Mouse (Mus musculus) lung, embryonic 14.5 days (tissue): ENCODE results near the gene Adcy2. TPM values are rescaled to one million over a fixed set of nuclear protein-coding genes. Genes with fewer than 3 reads are reported as not detected.

Experiments
- ATAC-seq: fragments of 200-750 bp; cut with Nextera tagmentation; 2 replicates; pipeline ENCODE4 v1.8.0; 2017; ENCODE audit warnings: mild to moderate bottlenecking, moderate TSS enrichment, moderate library complexity; ENCODE audit not compliant: insufficient read depth
- DNase-seq: peaks from one replicate; pipeline ENCODE4 v3.0.0-alpha.2; 2015
- H3K27ac ChIP-seq: fragments of 300-500 bp; sonication (generic); 2 replicates; pipeline ENCODE4 v1.5.1; 2014; ENCODE audit warnings: low read depth, mild to moderate bottlenecking, moderate library complexity
- H3K27me3 ChIP-seq: fragments of 300-500 bp; sonication (generic); 2 replicates; pipeline ENCODE4 v1.6.1; 2014; ENCODE audit warnings: low read length, control low read depth; ENCODE audit not compliant: insufficient read depth
- H3K36me3 ChIP-seq: fragments of 300-500 bp; sonication (generic); 2 replicates; pipeline ENCODE4 v1.6.1; 2014; ENCODE audit warnings: control low read depth; ENCODE audit not compliant: insufficient read depth
- H3K4me1 ChIP-seq: fragments of 300-500 bp; sonication (generic); 2 replicates; pipeline ENCODE4 v1.6.1; 2014; ENCODE audit warnings: antibody characterized with exemption, control low read depth; ENCODE audit not compliant: insufficient read depth
- H3K4me2 ChIP-seq: fragments of 300-500 bp; sonication (generic); 2 replicates; pipeline ENCODE4 v1.6.1; 2014; ENCODE audit warnings: mild to moderate bottlenecking
- H3K4me3 ChIP-seq: fragments of 300-500 bp; sonication (generic); 2 replicates; pipeline ENCODE4 v1.5.1; 2014; ENCODE audit warnings: low read depth, low read length
- H3K9ac ChIP-seq: fragments of 300-500 bp; sonication (generic); 2 replicates; pipeline ENCODE4 v1.6.1; 2014
- H3K9me3 ChIP-seq: fragments of 300-500 bp; sonication (generic); 2 replicates; pipeline ENCODE4 v1.6.1; 2016; ENCODE audit warnings: low read depth, low read length, control low read depth
- CTCF ChIP-seq: IDR thresholded peaks from 2 replicates; pipeline ENCODE4 v1.5.1; 2016; ENCODE audit warnings: antibody characterized with exemption, low read depth
- WGBS: fragments of 180-500 bp; shearing (Covaris S2); extraction: QIAGEN DNeasy Blood & Tissue Kit; methylation state at CpG from one replicate; pipeline ENCODE4 v1.1.7; 2014; 5-methylcytosine and 5-hydroxymethylcytosine counted together
- polyA plus RNA-seq: library from polyadenylated mRNA; unstranded; fragments of >200 nt; fragmentation: Nextera tagmentation; extraction: Ambion mirVana; gene quantifications from 2 replicates; pipeline ENCODE4 v1.2.1, GENCODE M21; 2014

Adcy2 gene
- polyA plus RNA-seq, 1 experiment from 2014 or later, result 23.8 TPM

DNA sequence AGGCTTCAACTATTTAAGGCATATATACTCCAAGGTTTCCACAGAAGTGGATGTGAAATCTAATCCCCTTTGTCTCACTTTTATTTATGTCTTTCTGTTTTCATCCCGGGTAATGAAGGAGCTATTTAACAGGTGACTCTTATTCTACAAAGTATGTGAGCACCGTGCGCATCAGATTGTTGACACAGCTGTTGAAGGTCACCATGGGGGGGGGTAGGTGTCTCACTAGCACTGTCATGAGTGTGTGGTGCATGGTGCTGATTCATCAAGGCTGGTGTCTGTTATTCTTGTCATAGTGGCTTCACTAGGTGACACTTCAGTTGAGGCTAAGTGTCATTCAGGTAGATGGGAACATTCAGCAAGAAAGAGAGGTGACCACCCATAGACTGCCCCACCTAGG lies 234.7 kb downstream of the Adcy2 start:
- Histone ChIP-seq H3K27me3 (no peaks in the 10 kb centered on the region), H3K4me1 (no peaks in the 10 kb centered on the region), H3K27ac (no peak overlapping the region), H3K4me3 (no peak overlapping the region), H3K4me2 (no peak overlapping the region), H3K36me3 (no peaks in the 10 kb centered on the region), H3K9me3 (no peaks in the 10 kb centered on the region), H3K9ac (no peak overlapping the region)
- ATAC-seq, result no peak
- DNase-seq, result no peak
- WGBS, result 77% methylated on average over 3 of the region's 3 CpGs
- no peak for TF ChIP-seq CTCF

GRCm38 (mm10) chr13:68749801-68750200 lies 249.5 kb downstream of the Adcy2 start:
- Histone ChIP-seq H3K4me2 (no peak overlapping the region), H3K9me3 (no peaks in the 10 kb centered on the region)
- no peak for DNase-seq

GRCm38 (mm10) chr13:68749370-68749769 lies 250.0 kb downstream of the Adcy2 start:
- ATAC-seq (no peak), DNase-seq (no peak)
- Histone ChIP-seq H3K27ac (no peak overlapping the region), H3K4me2 (no peak overlapping the region), H3K4me3 (no peak overlapping the region), H3K9me3 (no peaks in the 10 kb centered on the region), H3K4me1 (no peaks in the 10 kb centered on the region), H3K9ac (no peak overlapping the region), H3K36me3 (no peaks in the 10 kb centered on the region), H3K27me3 (no peaks in the 10 kb centered on the region)
- no peak for TF ChIP-seq CTCF
- WGBS, result 88% methylated on average over 2 of the region's 2 CpGs

More at GRCm38 (mm10) chr13:68749801-68750200, 249.5 kb downstream of the Adcy2 start:
- Histone ChIP-seq H3K27me3 (no peaks in the 10 kb centered on the region), H3K4me3 (no peak overlapping the region), H3K27ac (no peak overlapping the region), H3K4me1 (no peaks in the 10 kb centered on the region), H3K36me3 (no peaks in the 10 kb centered on the region), H3K9ac (no peak overlapping the region)
- no peak for ATAC-seq
- TF ChIP-seq CTCF, result no peak
- 53% methylated on average over 9 of the region's 9 CpGs for WGBS

DNA sequence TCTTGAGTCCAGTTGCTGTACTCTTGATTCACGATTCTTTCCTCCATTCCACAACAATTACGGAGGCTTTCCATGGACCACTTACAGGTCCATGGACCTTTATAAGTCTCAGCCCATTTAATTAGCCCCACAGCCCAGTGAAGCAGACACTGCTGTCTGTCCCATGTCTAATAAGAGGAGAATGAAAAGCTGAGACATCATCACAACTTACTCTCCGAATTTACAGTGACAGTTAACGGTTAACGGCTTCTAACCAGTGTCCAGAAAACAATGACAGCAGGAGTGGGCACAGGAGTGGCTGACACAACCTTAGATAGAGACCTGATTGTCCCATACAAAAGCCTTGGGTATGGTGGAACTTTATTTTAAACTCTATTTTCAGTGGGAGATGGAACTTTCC lies 253.9 kb downstream of the Adcy2 start:
- ATAC-seq (no peak), DNase-seq (no peak)
- Histone ChIP-seq H3K4me1 (no peaks in the 10 kb centered on the region), H3K9ac (no peak overlapping the region), H3K4me2 (no peak overlapping the region), H3K27me3 (no peaks in the 10 kb centered on the region), H3K9me3 (no peaks in the 10 kb centered on the region), H3K27ac (no peak overlapping the region), H3K36me3 (no peaks in the 10 kb centered on the region), H3K4me3 (no peak overlapping the region)
- WGBS, result 92% methylated on average over 5 of the region's 5 CpGs
- TF ChIP-seq CTCF, result no peak

DNA sequence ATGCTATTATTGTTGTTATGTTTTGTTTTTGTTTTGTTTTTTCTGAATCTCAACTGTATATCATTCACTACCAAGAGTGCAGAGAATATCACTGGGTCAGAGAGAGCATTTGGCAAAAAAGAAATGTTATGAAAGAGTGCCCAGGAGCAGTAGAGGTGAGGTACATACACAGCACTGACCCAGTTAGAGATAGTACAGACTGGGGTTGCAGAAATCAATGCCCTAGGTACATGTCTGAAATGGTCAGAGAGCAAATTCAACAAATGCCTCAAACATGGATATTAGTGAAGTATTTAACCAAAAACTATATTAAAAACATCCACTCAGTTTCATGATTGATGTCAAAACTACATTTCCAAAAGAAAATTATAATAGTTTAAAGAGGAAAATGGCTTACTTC lies 286.7 kb downstream of the Adcy2 start:
- TF ChIP-seq CTCF, result no peak
- Histone ChIP-seq H3K27me3 (no peaks in the 10 kb centered on the region), H3K27ac (no peak overlapping the region), H3K4me1 (no peaks in the 10 kb centered on the region), H3K4me2 (no peak overlapping the region), H3K9ac (no peak overlapping the region), H3K9me3 (no peaks in the 10 kb centered on the region), H3K36me3 (peaks cover 5% of the 10 kb centered on the region), H3K4me3 (no peak overlapping the region)
- ATAC-seq (no peak), DNase-seq (no peak)

GRCm38 (mm10) chr13:68707296-68707747 lies 292.0 kb downstream of the Adcy2 start:
- WGBS, result 72% methylated on average over 6 of the region's 6 CpGs
- Histone ChIP-seq H3K4me1 (no peaks in the 10 kb centered on the region), H3K4me3 (no peak overlapping the region), H3K36me3 (peaks cover 3% of the 10 kb centered on the region), H3K4me2 (no peak overlapping the region), H3K9ac (no peak overlapping the region), H3K27ac (no peak overlapping the region), H3K27me3 (no peaks in the 10 kb centered on the region), H3K9me3 (no peaks in the 10 kb centered on the region)
- TF ChIP-seq CTCF, result no peak
- peak; percentile 25 for DNase-seq
- ATAC-seq, result no peak

DNA sequence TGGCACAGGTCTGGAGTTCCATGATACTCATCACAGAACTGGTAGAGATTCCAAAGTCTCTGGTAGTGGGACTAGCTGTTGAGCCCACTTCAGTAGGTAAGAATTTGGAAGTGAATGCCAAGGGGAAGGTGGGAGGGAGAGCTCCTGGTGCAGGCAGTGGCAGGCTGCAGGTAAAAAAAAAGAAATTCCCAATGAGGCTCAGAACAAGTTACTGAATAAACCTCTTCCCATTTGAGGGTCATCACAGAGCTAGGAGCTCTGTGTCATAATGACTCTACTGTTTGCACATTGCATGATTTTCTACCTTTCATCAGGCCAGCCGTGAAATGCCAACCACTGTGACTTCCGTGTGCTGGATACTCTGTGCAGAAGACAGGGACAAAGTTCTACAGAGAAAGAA lies 314.4 kb downstream of the Adcy2 start:
- DNase-seq (peak; percentile 7), ATAC-seq (peak; percentile 28; the same call in 1 of the 2 replicates)
- H3K27me3 ChIP-seq, result no peaks in the 10 kb centered on the region
- H3K9me3 ChIP-seq, result no peaks in the 10 kb centered on the region
- H3K36me3 ChIP-seq, result 0 out of 2 replicates have a peak, but pooled peaks cover 4% of the 10 kb centered on the region
- TF ChIP-seq CTCF, result no peak
- H3K9ac ChIP-seq, result no peak overlapping the region
- 82% methylated on average over 2 of the region's 2 CpGs for WGBS
- H3K4me2 ChIP-seq, result no peak overlapping the region
- H3K4me1 ChIP-seq, result no peaks in the 10 kb centered on the region
- no peak overlapping the region for H3K4me3 ChIP-seq
- H3K27ac ChIP-seq, result no peak overlapping the region

GRCm38 (mm10) chr13:68680429-68680828 lies 318.9 kb downstream of the Adcy2 start:
- no peaks in the 10 kb centered on the region for H3K27me3 ChIP-seq
- H3K27ac ChIP-seq, result no peak overlapping the region
- H3K36me3 ChIP-seq, result 0 out of 2 replicates have a peak, but pooled peaks cover 8% of the 10 kb centered on the region
- no peaks in the 10 kb centered on the region for H3K4me1 ChIP-seq
- TF ChIP-seq CTCF, result no peak
- ATAC-seq (peak; percentile 77), DNase-seq (no peak)
- H3K9me3 ChIP-seq, result no peaks in the 10 kb centered on the region
- no peak overlapping the region for H3K4me3 ChIP-seq
- WGBS, result 81% methylated on average over 1 of the region's 1 CpGs
- no peak overlapping the region for H3K4me2 ChIP-seq
- no peak overlapping the region for H3K9ac ChIP-seq
